Mouse (Mus musculus) cortical plate, adult 2 months (tissue): ENCODE results near the gene Prr5l. TPM values are rescaled to one million over a fixed set of nuclear protein-coding genes. Genes with fewer than 3 reads are reported as not detected.

Experiments used
- H3K27ac ChIP-seq: fragments of 200-500 bp; 2 replicates; pipeline ENCODE4 v1.5.1; 2012; ENCODE audit warnings: low read length, control low read depth, inconsistent platforms; ENCODE audit not compliant: insufficient read depth
- H3K4me1 ChIP-seq: fragments of 200-500 bp; 2 replicates; pipeline ENCODE4 v1.6.1; 2011; ENCODE audit warnings: low read length; ENCODE audit not compliant: control insufficient read depth, insufficient read depth
- H3K4me3 ChIP-seq: fragments of 200-500 bp; 2 replicates; pipeline ENCODE4 v1.5.1; 2011; ENCODE audit warnings: mild to moderate bottlenecking, low read length, control low read depth; ENCODE audit not compliant: insufficient read depth
- CTCF ChIP-seq: fragments of 200-500 bp; IDR thresholded peaks from 2 replicates; pipeline ENCODE4 v1.5.1; 2011; ENCODE audit warnings: mild to moderate bottlenecking, control low read depth, low read length; ENCODE audit not compliant: insufficient read depth; ENCODE audit errors: extremely low read depth
- POLR2A ChIP-seq: fragments of 200-500 bp; IDR thresholded peaks from 2 replicates; pipeline ENCODE4 v1.6.1; 2011; ENCODE audit warnings: mild to moderate bottlenecking, low read length, control low read depth; ENCODE audit not compliant: insufficient read depth; ENCODE audit errors: extremely low read depth
- polyA plus RNA-seq: library from polyadenylated mRNA; depleted of rRNA; stranded (reverse); fragments of >200 nt; gene quantifications from 2 replicates; pipeline ENCODE4 v1.2.3, GENCODE M21; 2012

The Prr5l gene
- polyA plus RNA-seq, 1 experiment = 19.8 TPM

- Histone ChIP-seq H3K27ac (no peak overlapping the region), H3K4me1 (no peaks in the 10 kb centered on the region), H3K4me3 (no peak overlapping the region)
- TF ChIP-seq POLR2A (no peak), CTCF (no peak)
Measured at GRCm38 (mm10) chr2:101842756-101843155, 40.1 kb downstream of the Prr5l start.

GRCm38 (mm10) chr2:101834816-101835523 lies 47.9 kb downstream of the Prr5l start:
- no peak overlapping the region for H3K4me3 ChIP-seq
- no peak for TF ChIP-seq POLR2A
- no peak for TF ChIP-seq CTCF
- H3K4me1 ChIP-seq = no peaks in the 10 kb centered on the region
- H3K27ac ChIP-seq = no peak overlapping the region

DNA sequence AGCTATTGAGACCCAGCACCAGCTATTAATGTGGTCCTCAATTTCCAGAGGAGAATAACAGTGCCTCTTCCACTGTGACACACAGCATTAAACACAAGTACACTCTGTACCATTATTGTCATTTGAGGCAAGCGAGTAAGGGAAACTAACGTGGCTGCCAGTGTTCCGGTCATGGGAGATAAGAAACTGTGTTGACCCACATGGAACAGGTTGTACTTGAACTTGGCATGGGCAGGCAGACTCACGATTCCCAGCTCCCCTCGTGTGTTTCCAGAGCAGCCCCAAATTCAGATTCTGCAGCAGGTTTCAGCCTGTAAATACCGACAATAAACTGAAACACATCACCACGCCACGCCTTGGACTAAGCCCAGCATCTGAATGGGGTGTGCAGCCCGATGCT lies 50.5 kb downstream of the Prr5l start:
- TF ChIP-seq POLR2A (no peak), CTCF (no peak)
- Histone ChIP-seq H3K4me1 (no peaks in the 10 kb centered on the region), H3K4me3 (no peak overlapping the region), H3K27ac (no peak overlapping the region)

GRCm38 (mm10) chr2:101831851-101832250 lies 51.0 kb downstream of the Prr5l start:
- Histone ChIP-seq H3K4me1 (no peaks in the 10 kb centered on the region), H3K4me3 (no peak overlapping the region), H3K27ac (no peak overlapping the region)
- TF ChIP-seq POLR2A = no peak
- no peak for TF ChIP-seq CTCF

DNA sequence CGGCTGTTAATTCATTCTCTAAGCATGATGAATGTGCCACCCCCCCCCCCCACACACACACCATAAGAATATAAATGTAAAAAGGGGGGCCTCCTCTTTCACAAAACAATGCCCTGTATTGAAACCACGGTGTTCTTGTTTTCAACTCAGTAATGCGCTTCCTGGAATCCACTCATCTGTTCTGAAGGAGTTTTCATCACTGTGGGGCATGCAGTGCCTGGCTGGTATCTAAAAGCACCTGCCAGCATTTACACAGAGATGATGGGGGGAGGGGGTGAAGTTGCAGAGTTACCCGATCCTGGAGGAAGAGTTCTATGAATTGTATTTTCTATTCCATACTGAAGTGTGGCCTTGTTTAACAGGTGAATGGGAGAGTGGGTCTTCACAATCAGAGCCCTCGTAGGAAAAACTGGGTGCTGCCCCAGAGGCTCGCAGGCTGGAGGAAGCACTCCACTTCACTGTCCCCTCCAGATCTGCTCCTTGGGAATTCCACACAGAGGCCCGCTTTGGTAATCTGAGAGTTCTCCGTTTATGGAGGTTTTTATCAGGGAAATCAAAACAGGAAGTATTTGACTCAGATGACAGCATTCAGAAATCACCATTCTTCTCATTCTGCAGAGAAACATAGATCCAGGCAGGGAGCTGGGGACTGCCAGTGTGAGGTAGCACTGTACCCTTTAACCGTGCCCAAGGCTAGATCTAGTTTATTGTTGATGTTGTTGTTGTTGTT lies 52.5 kb downstream of the Prr5l start:
- no peak overlapping the region for H3K27ac ChIP-seq
- no peaks in the 10 kb centered on the region for H3K4me1 ChIP-seq
- H3K4me3 ChIP-seq = no peak overlapping the region
- TF ChIP-seq CTCF (no peak), POLR2A (no peak)

DNA sequence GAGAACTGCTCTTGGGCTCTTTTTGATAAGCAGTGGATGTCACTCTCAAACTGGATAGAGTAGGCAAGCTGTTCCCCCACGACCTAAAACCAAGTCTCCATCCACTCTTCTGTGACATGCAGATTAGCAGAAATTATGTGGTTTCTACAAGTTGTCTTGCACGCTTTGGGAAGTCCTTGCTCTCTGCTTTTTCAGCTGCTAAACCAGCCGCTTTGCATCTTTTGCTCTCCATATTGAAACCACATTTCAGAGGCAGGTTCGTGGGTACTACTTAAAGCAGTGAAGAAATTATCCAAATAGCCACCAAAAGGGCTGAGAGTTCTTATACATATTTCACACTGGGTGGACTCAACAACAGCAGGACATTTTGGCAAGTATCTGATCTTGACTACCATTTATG lies 53.8 kb downstream of the Prr5l start:
- H3K4me1 ChIP-seq = no peaks in the 10 kb centered on the region
- no peak overlapping the region for H3K4me3 ChIP-seq
- no peak for TF ChIP-seq CTCF
- no peak for TF ChIP-seq POLR2A

GRCm38 (mm10) chr2:101828057-101828643 lies 54.7 kb downstream of the Prr5l start:
- no peaks in the 10 kb centered on the region for H3K4me1 ChIP-seq
- H3K4me3 ChIP-seq = no peak overlapping the region
- TF ChIP-seq CTCF = no peak
- TF ChIP-seq POLR2A = no peak
- no peak overlapping the region for H3K27ac ChIP-seq

More for the DNA sequence above, 53.8 kb downstream of the Prr5l start:
- no peak overlapping the region for H3K27ac ChIP-seq

GRCm38 (mm10) chr2:101827626-101828025 lies 55.2 kb downstream of the Prr5l start:
- TF ChIP-seq CTCF (no peak), POLR2A (no peak)
- no peak overlapping the region for H3K27ac ChIP-seq
- no peak overlapping the region for H3K4me3 ChIP-seq
- H3K4me1 ChIP-seq = no peaks in the 10 kb centered on the region

- Histone ChIP-seq H3K4me1 (no peaks in the 10 kb centered on the region), H3K4me3 (no peak overlapping the region), H3K27ac (no peak overlapping the region)
- TF ChIP-seq POLR2A = no peak
- no peak for TF ChIP-seq CTCF
Measured at GRCm38 (mm10) chr2:101826950-101827600, 55.8 kb downstream of the Prr5l start.
